Mouse (Mus musculus): ENCODE data around the gene Prkacb. TPM values are rescaled to one million over a fixed set of nuclear protein-coding genes. Genes with fewer than 3 reads are reported as not detected.

Gene Prkacb
- total and polyA plus RNA-seq, 3 experiments = 13.5 to 165 (median 91.3) TPM

GRCm38 (mm10) chr3:146723037-146723436 is 89.8 kb downstream of the Prkacb start:
- DNase-seq (ENCODE audit: low spot score) (no peak), ATAC-seq (ENCODE audit: extremely low read depth, insufficient number of reproducible peaks, low FRiP score, poor library complexity, severe bottlenecking) (no peak)
- Histone ChIP-seq H3K27me3 (ENCODE audit: insufficient read depth, low read length) (0 out of 2 replicates have a peak, but pooled peaks cover 3% of the 10 kb centered on the region), H3K36me3 (replicated peaks) (peaks cover 21% of the 10 kb centered on the region), H3K9me3 (replicated peaks) (no peaks in the 10 kb centered on the region), H3K4me3 (ENCODE audit: low read depth, low read length) (no peak overlapping the region), H3K4me1 (ENCODE audit: insufficient read depth, low read depth, low read length) (peaks cover 7% of the 10 kb centered on the region; the same call in 1 of the 2 replicates)
- TF ChIP-seq TAL1 (conservative IDR thresholded peaks at IDR 0.05; ENCODE audit: low read depth, low read length) = no peak
- TF ChIP-seq GATA2 (IDR thresholded peaks at IDR 0.05; ENCODE audit: borderline replicate concordance, low read depth, low read length) = no peak
- no peak for TF ChIP-seq CTCF (IDR thresholded peaks at IDR 0.05; ENCODE audit: low read depth, low read length)
- TF ChIP-seq GATA1 (IDR thresholded peaks at IDR 0.05; ENCODE audit: borderline replicate concordance, low read length) = no peak
- TF ChIP-seq POLR2AphosphoS5 (IDR thresholded peaks at IDR 0.05; ENCODE audit: insufficient replicate concordance, low read depth, low read length) = no peak

- Histone ChIP-seq H3K36me3 (replicated peaks) (peaks cover 6% of the 10 kb centered on the region), H3K4me1 (ENCODE audit: insufficient read depth, low read depth, low read length) (peaks cover 9% of the 10 kb centered on the region), H3K27me3 (ENCODE audit: insufficient read depth, low read length) (peaks cover 9% of the 10 kb centered on the region; the same call in 1 of the 2 replicates), H3K4me3 (ENCODE audit: low read depth, low read length) (no peak overlapping the region), H3K9me3 (replicated peaks) (no peaks in the 10 kb centered on the region)
- no peak for DNase-seq (ENCODE audit: low spot score)
- TF ChIP-seq POLR2AphosphoS5 (IDR thresholded peaks at IDR 0.05; ENCODE audit: insufficient replicate concordance, low read depth, low read length) (no peak), TAL1 (conservative IDR thresholded peaks at IDR 0.05; ENCODE audit: low read depth, low read length) (no peak), CTCF (IDR thresholded peaks at IDR 0.05; ENCODE audit: low read depth, low read length) (no peak), GATA2 (IDR thresholded peaks at IDR 0.05; ENCODE audit: borderline replicate concordance, low read depth, low read length) (no peak), GATA1 (IDR thresholded peaks at IDR 0.05; ENCODE audit: borderline replicate concordance, low read length) (no peak)
- no peak for ATAC-seq (ENCODE audit: extremely low read depth, insufficient number of reproducible peaks, low FRiP score, poor library complexity, severe bottlenecking)
Observed at GRCm38 (mm10) chr3:146719696-146720095, 93.1 kb downstream of the Prkacb start.

- H3K27me3 ChIP-seq (ENCODE audit: insufficient read depth, low read length) = peaks cover 9% of the 10 kb centered on the region; the same call in 1 of the 2 replicates
- H3K4me3 ChIP-seq (ENCODE audit: low read depth, low read length) = no peak overlapping the region
- ATAC-seq (ENCODE audit: extremely low read depth, insufficient number of reproducible peaks, low FRiP score, poor library complexity, severe bottlenecking) = no peak
- no peaks in the 10 kb centered on the region for H3K9me3 ChIP-seq (replicated peaks)
- TF ChIP-seq CTCF (IDR thresholded peaks at IDR 0.05; ENCODE audit: low read depth, low read length) (no peak), GATA2 (IDR thresholded peaks at IDR 0.05; ENCODE audit: borderline replicate concordance, low read depth, low read length) (no peak), POLR2AphosphoS5 (IDR thresholded peaks at IDR 0.05; ENCODE audit: insufficient replicate concordance, low read depth, low read length) (no peak), GATA1 (IDR thresholded peaks at IDR 0.05; ENCODE audit: borderline replicate concordance, low read length) (no peak), TAL1 (conservative IDR thresholded peaks at IDR 0.05; ENCODE audit: low read depth, low read length) (no peak)
- DNase-seq (ENCODE audit: low spot score) = no peak
- H3K4me1 ChIP-seq (ENCODE audit: insufficient read depth, low read depth, low read length) = peaks cover 9% of the 10 kb centered on the region
- H3K36me3 ChIP-seq (replicated peaks) = no peaks in the 10 kb centered on the region
Observed at GRCm38 (mm10) chr3:146718251-146718650, 94.5 kb downstream of the Prkacb start.

- Histone ChIP-seq H3K27me3 (ENCODE audit: insufficient read depth, low read length) (peaks cover 11% of the 10 kb centered on the region), H3K36me3 (replicated peaks) (no peaks in the 10 kb centered on the region), H3K4me3 (ENCODE audit: low read depth, low read length) (no peak overlapping the region), H3K9me3 (replicated peaks) (no peaks in the 10 kb centered on the region), H3K4me1 (ENCODE audit: insufficient read depth, low read depth, low read length) (peaks cover 14% of the 10 kb centered on the region)
- TF ChIP-seq POLR2AphosphoS5 (IDR thresholded peaks at IDR 0.05; ENCODE audit: insufficient replicate concordance, low read depth, low read length) (no peak), CTCF (IDR thresholded peaks at IDR 0.05; ENCODE audit: low read depth, low read length) (no peak), GATA2 (IDR thresholded peaks at IDR 0.05; ENCODE audit: borderline replicate concordance, low read depth, low read length) (no peak), TAL1 (conservative IDR thresholded peaks at IDR 0.05; ENCODE audit: low read depth, low read length) (no peak), GATA1 (IDR thresholded peaks at IDR 0.05; ENCODE audit: borderline replicate concordance, low read length) (no peak)
- DNase-seq (ENCODE audit: low spot score) (no peak), ATAC-seq (ENCODE audit: extremely low read depth, insufficient number of reproducible peaks, low FRiP score, poor library complexity, severe bottlenecking) (no peak)
Observed at GRCm38 (mm10) chr3:146712305-146712704, 100.5 kb downstream of the Prkacb start.

- no peaks in the 10 kb centered on the region for H3K9me3 ChIP-seq (replicated peaks)
- H3K4me1 ChIP-seq (ENCODE audit: insufficient read depth, low read depth, low read length) = peaks cover 14% of the 10 kb centered on the region
- TF ChIP-seq GATA2 (IDR thresholded peaks at IDR 0.05; ENCODE audit: borderline replicate concordance, low read depth, low read length) = no peak
- no peak for TF ChIP-seq POLR2AphosphoS5 (IDR thresholded peaks at IDR 0.05; ENCODE audit: insufficient replicate concordance, low read depth, low read length)
- no peak for TF ChIP-seq GATA1 (IDR thresholded peaks at IDR 0.05; ENCODE audit: borderline replicate concordance, low read length)
- no peak for TF ChIP-seq TAL1 (conservative IDR thresholded peaks at IDR 0.05; ENCODE audit: low read depth, low read length)
- no peak for TF ChIP-seq CTCF (IDR thresholded peaks at IDR 0.05; ENCODE audit: low read depth, low read length)
- no peak overlapping the region for H3K4me3 ChIP-seq (ENCODE audit: low read depth, low read length)
- DNase-seq (ENCODE audit: low spot score) = no peak
- no peak for ATAC-seq (ENCODE audit: extremely low read depth, insufficient number of reproducible peaks, low FRiP score, poor library complexity, severe bottlenecking)
- no peaks in the 10 kb centered on the region for H3K36me3 ChIP-seq (replicated peaks)
- peaks cover 11% of the 10 kb centered on the region for H3K27me3 ChIP-seq (ENCODE audit: insufficient read depth, low read length)
Observed at GRCm38 (mm10) chr3:146711559-146711958, 101.2 kb downstream of the Prkacb start.

- TF ChIP-seq TAL1 (conservative IDR thresholded peaks at IDR 0.05; ENCODE audit: low read depth, low read length) (no peak), GATA2 (IDR thresholded peaks at IDR 0.05; ENCODE audit: borderline replicate concordance, low read depth, low read length) (no peak)
- Histone ChIP-seq H3K4me3 (ENCODE audit: low read depth, low read length) (no peak overlapping the region), H3K27me3 (ENCODE audit: insufficient read depth, low read length) (peaks cover 11% of the 10 kb centered on the region), H3K36me3 (replicated peaks) (no peaks in the 10 kb centered on the region), H3K4me1 (ENCODE audit: insufficient read depth, low read depth, low read length) (peaks cover 14% of the 10 kb centered on the region), H3K9me3 (replicated peaks) (no peaks in the 10 kb centered on the region)
- ATAC-seq (ENCODE audit: extremely low read depth, insufficient number of reproducible peaks, low FRiP score, poor library complexity, severe bottlenecking) (no peak), DNase-seq (ENCODE audit: low spot score) (no peak)
Observed at GRCm38 (mm10) chr3:146711084-146711483, 101.7 kb downstream of the Prkacb start.

Measured in G1E (cell line).